Mouse (Mus musculus) right cerebral cortex, postnatal 25 days (tissue): ENCODE data around the gene Pskh1.
A peak's percentile ranks its signal among the peaks of the same experiment; 100 is the strongest.

Experiments used
- DNase-seq: peaks from one replicate; pipeline ENCODE4 v3.0.0; 2022

Gene Pskh1

DNA sequence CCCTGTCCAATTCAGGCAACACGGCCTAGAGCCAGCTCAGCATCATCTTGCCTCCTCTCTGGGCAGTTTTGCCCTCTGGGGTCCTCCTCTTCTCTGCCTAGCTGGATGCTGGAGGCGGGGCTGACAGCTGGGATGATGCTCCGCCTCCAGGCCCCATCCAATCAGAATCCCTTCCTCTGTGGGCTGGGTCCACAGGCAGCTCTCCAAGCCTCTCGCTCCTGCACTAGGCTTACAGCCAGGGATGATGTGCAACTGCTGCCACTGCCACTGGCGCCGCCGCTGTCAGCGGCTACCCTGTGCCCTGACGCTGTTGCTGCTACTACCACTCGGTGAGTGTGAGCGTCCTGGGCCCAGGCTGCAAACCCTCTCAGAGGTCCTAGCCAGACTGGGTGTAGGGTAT lies 6.9 kb upstream of the Pskh1 start, which contains the start of gene Nrn1l:
Gene Nrn1l, plus strand, starts transcription at position 229 of the 400 bp plus-strand sequence.
- peak; percentile 74 for DNase-seq

GRCm38 (mm10) chr8:105897801-105898480 lies 2.3 kb upstream of the Pskh1 start:
- no peak for DNase-seq

DNA sequence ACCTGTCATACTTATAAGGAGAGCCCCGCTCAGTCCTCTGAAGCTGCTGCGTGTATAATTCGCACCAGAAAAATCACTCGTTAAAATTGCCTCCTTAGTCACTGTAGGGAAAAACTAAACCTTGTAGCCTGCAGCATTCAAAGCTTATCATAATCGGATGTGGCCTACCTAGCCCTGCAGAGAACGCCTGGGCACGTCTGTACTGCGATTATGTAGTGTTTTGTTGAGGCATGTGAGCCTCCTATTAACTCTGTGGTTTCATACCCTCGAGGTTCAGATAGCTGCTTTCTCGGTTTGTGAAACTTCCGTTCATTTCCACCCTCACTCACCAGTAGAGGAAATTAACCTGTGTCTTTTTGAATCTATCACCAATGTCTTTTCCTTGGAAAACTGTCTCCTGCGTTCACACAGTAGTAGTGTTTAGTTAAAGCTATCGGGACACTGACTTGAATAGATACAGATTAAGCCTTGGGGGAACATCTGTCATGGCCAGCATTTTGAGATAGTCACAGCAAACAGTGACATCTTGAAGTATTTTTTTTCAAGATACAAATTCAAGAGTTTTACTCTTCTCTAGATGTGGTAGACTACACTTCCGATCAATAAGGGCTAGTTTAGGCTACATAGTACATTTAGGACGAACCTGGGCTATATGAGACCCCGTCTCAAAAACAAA lies 838 bp downstream of the Pskh1 start:
- DNase-seq = no peak

GRCm38 (mm10) chr8:105919390-105919789 lies 19.1 kb downstream of the Pskh1 start:
- no peak for DNase-seq

DNA sequence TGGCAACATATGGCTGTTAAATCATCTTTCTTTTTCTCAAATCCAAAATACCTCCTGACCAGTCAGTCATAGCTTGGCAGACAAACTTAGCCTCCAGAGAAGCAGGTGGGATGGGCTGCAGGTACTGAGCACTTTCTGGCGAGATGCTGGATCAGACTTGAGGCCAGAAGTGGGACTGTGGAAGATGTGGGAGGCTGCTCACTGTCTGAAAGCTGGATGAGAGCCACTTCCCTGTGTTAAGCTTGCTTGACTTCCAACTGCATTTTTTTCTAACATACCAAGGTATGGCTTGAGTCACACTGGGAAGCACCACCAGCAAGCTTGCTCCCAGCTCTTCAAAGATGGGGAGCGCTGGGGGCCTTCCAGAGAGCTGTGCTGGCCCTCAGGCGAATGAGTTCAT lies 24.9 kb downstream of the Pskh1 start:
- DNase-seq = no peak

DNA sequence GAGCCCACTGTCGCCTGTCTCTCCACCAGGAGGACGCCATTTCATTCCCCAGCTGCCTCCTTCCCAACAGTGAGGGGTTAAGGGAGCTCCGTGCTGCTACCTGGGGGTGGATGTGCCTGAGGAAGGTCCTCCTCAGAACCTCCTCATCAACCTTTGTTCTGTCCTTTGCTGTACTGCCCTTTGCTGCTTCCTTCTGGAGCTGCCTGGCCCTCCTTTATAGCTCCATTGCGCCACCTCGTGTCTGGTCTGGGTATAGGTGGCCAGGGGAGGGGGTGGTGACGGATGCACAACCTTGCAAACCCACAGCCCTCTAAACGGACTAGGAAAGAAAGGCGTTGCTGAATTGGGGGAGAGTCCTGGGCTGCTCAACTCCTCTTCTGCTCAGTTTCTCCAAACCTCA lies 30.4 kb downstream of the Pskh1 start:
- DNase-seq = peak; percentile 77

DNA sequence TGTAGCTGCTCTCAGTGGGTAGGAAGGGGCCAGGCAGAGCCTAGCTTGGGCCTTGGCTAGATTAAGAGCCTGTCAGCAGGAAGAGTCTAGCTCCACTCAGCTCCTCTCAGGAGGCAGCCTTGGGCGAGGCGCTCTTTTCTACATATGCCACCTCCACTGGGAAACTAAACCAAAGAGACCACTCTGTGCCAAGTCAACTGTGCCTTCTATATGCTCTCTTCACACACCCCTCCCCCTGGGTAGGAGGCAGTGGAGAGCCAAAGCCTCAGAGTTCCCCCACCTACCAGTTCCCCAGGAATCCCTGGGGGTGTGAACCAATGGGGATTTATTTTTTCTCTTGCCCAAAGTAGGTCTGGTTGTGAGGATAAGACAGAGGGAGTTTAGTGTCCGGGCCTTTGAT lies 31.0 kb downstream of the Pskh1 start:
- DNase-seq = no peak

DNA sequence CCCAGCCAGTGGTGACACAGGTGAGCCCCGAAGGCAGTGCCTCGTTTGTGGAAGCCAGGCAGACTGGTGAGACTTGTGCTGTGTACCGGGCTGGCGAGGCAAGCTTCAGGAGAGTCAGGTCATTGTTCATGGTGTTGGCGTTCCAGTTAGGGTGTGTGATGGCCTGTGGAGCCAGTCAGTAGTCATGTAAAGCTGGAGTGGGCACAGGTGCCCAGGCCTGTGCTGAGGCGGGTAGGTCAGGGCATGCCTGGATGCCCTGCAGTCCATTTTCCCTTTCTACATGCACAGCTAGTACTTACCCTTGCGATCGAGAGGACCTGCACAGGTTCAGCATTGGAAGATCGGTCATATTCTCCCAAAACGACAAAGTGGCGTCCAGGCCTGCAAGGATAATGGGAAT lies 32.3 kb downstream of the Pskh1 start:
- no peak for DNase-seq

DNA sequence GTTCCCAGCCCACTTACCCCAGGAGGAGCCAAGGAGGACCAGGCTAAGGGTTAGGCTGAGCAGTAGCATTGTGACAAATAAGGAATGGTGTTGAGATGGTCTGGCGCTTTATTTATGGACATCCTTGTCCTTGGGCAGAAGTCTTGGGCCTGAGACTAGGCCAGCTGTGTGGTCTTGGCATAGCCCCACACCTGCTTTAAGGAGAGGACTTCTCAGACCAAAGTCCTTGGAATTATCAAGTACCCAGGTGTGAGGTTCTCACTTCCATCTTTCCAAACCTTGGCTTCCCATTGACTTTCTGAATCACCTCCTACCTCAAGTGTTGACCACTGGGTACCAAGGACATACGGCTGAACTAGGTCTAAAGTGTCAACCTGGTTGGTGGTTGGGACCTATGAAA lies 33.5 kb downstream of the Pskh1 start, which contains the start of gene Ctrl:
Gene Ctrl, minus strand, starts transcription at position 101 of the 400 bp plus-strand sequence.
- DNase-seq = no peak

DNA sequence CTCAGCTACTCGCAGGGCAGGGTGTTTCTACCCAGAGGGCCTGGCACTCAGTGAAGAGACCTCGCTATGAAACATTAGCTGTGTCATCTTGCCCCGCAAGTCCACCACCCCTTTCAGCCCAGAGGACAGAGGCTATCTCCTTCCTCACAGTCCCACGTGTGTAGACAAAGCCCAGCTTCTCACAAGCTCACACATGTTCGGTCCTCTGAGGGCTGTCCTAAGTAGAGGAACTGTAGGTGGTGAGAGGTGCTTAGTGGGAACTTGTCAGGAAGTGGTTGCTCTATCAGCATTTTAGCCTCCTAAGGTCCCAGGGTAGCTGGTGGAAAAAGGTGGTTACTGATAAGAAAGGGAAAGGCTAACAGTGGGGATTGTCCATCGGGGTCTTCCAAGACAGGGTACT lies 34.9 kb downstream of the Pskh1 start:
- DNase-seq = no peak

DNA sequence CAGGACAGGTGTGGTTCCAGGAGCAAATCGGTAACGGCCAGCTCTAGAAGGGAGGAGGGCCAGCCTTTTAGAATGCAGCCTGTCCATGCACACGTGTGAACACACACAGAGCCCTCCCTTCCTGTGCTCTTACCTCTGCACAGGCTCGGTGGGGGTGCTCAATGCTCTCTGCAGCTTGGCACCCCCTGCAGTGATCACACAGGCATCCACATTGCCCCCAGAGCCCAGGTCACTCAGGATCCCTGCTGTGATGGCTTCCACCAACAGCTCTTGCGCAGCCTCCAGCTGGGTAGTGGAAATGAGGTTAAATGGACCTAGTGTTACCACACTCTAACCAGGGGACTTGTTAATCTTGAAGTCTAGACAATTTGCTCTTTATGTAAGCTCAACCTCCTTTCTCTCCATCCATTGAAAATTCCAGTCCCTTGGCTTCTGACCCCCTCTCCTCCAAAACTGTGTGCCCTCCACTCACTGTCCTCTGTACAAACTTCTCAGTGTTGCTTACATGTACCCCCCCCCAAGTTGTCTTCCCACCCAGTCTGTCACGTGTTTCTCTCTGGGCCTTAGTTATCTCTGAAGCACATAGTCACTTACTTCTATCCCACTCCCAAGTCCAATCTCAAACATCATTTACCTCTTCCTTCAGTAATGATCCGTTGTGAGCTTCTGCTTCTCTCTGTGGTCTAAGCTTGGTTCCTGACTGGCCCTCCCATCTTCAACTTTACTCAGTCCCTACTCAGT lies 35.8 kb downstream of the Pskh1 start:
- DNase-seq = no peak

- DNase-seq = peak; percentile 88
Measured at GRCm38 (mm10) chr8:105936866-105937475, 36.7 kb downstream of the Pskh1 start.

DNA sequence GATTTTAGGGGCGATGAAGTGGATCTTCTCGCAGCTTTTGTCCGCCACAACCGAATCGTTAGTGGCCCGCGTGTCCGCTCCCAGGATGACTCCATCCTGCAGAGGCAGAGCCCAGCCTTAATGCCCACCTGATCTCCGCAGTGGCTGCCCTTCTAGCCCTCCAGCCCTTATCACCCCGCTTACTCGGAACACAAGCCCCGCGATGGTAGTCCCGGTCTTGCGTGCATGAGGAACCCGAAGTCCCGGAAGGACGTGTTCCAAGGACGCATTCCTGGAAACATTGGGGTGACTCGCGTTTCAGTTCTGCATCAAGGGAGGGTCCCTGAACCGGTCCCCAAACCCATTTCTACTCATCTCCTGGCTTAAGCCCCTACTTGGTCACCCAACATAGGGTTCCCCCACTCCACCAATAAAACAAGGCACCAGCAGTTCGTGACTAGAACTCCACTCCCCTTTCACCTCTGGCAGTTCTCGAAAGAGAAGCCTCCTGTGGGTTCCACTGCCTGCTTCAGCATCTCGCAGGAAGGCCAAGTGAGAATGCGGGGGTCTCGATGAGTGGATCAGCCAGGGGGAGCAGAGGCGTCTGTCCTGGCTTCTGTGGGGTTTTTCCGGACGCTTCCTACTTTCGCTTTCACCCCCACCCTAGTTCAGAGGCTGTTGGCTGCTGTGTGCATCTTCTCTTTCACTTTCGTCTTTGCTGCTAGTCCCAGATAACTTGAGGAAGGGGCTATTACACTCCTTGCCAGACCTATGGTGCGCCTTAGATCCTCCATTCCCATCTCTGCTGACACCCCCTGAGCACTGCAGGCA lies 37.5 kb downstream of the Pskh1 start:
- DNase-seq = peak; percentile 66

DNA sequence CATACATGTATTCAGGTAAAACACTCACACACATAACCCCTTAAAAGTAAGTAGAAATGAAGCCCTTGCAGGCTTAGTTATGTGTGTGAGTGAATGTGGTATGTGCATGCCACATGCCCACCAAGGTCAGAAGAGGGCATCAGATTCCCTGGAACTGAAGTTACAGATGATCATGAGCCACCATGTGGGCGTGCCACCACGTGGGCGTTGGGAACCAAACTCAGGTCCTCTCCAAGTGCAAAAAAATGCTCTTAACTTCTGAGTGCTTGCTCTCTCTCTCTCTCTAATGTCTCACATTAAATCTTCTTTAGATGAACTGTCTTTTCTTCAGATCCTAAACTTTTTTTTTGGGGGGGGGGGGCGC lies 38.0 kb downstream of the Pskh1 start, which contains the start of gene Psmb10:
Gene Psmb10, minus strand, starts transcription at position 139 of the 364 bp plus-strand sequence.
- no peak for DNase-seq

DNA sequence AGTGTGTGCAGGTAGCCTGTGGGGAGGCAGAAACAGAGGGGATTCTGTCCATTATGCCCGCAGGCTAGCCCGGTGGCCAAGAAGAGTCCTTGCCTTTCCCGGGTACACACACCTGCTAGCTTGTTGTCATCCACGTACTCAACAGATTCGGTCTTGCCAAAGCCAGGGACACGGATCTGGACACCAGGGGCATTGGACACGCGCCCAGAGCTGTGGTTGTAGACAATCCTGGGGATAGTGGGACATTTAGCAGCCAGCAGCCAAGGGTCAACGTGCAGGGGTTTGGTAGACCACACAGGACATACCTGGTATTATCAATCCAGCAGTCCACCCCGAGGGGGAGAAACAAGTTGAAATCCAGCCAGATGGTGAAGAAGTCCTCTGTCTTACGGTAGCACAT lies 41.8 kb downstream of the Pskh1 start:
- DNase-seq = no peak

- no peak for DNase-seq
Measured at GRCm38 (mm10) chr8:105942542-105942941, 42.3 kb downstream of the Pskh1 start.

DNA sequence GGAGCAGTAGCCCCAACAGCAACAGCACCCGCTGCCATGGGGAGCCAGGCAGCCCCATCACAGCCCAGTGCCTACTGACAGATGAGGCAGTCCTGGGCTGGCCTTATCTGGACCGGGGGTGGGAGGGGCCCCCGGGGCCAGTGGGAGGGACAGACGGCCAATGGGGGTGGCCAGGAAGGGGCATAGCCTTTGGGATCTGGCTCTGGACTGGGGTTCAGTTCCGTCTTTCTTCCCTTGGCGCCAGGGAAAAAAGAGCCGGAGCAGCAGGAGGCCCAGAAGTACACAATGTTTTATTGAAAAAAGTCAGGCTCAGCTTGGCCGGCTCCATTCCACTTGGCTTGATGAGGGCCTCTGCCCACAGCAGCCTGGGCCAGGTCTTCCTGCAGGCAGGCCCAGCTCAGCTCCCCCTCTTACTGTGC lies 43.1 kb downstream of the Pskh1 start, which contains the start of gene Lcat:
Gene Lcat, minus strand, starts transcription at position 62 of the 419 bp plus-strand sequence.
- no peak for DNase-seq

GRCm38 (mm10) chr8:105949350-105949749 lies 49.1 kb downstream of the Pskh1 start:
- no peak for DNase-seq

DNA sequence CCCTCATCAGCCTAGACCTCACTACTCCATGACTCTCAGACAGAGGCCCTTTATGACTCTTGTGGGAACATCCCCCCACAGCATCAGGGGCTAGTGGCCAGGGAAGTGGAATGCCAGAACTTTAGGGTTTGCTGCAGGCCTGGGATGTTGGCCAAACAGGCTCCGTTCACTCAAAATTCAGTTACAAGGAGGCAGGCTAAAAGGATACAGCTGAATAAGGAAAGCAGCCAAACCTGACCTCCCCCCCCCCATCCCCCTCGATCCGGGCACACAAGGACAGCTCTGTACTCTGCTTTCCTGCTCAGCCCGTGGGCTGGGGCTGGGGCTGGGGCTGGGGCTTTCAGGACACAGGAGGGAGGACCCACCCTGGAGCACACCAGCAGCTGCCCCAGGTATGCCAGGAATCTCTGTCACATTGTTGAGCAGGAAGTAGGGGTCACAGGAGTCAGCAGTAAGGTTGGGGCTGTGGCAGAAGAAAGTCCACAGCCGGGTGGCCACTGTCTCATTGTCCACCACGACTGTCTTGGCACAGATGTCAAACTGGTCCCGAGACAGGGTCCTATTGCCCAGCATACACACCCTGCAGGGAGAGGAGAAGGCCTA lies 50.9 kb downstream of the Pskh1 start:
- DNase-seq = no peak

GRCm38 (mm10) chr8:105956556-105956955 lies 56.3 kb downstream of the Pskh1 start:
- no peak for DNase-seq

- DNase-seq = no peak
Measured at GRCm38 (mm10) chr8:105957813-105958212, 57.6 kb downstream of the Pskh1 start.

GRCm38 (mm10) chr8:105959350-105959749 lies 59.1 kb downstream of the Pskh1 start:
- no peak for DNase-seq
